Mouse (Mus musculus): ENCODE measurements at regions not wholly inside any gene's neighbourhood (a gene's known extent, or its start where the extent isn't known, plus 50 kb on each side); places are given as distances from the start of the nearest gene placed in this dataset.

- no peak for TF ChIP-seq CTCF (IDR thresholded peaks at IDR 0.05; ENCODE audit: control insufficient read depth, insufficient read depth, low read length)
- no peak for TF ChIP-seq POLR2A (IDR thresholded peaks at IDR 0.05; ENCODE audit: borderline replicate concordance, control insufficient read depth, low read depth, low read length)
Observed at GRCm38 (mm10) chr7:69738998-69739397, 627.5 kb downstream of the Nr2f2 start.

Measured in bone marrow, adult 2 months (tissue).